Mouse (Mus musculus) cerebellum, adult 2 months (tissue): ENCODE results near the gene Tssk4.

ENCODE experiments used
- CTCF ChIP-seq: fragments of 200-500 bp; IDR thresholded peaks from 2 replicates; pipeline ENCODE4 v1.5.1; 2011; ENCODE audit warnings: low read depth, mild to moderate bottlenecking, control low read depth, low read length, moderate library complexity, borderline replicate concordance; ENCODE audit not compliant: insufficient read depth
- POLR2A ChIP-seq: fragments of 200-500 bp; IDR thresholded peaks from 2 replicates; pipeline ENCODE4 v1.6.1; 2011; ENCODE audit warnings: low read length, control low read depth, borderline replicate concordance; ENCODE audit not compliant: insufficient read depth

- TF ChIP-seq CTCF (peak; percentile 57), POLR2A (peak; percentile 55; the same call in 1 of the 2 replicates)
Measured at GRCm38 (mm10) chr14:55659960-55660573, 10.1 kb downstream of the Tssk4 start, which contains the start of gene Mdp1.
